ENCODE assay signal across 14 mouse cellular contexts in the genomic region with DNA sequence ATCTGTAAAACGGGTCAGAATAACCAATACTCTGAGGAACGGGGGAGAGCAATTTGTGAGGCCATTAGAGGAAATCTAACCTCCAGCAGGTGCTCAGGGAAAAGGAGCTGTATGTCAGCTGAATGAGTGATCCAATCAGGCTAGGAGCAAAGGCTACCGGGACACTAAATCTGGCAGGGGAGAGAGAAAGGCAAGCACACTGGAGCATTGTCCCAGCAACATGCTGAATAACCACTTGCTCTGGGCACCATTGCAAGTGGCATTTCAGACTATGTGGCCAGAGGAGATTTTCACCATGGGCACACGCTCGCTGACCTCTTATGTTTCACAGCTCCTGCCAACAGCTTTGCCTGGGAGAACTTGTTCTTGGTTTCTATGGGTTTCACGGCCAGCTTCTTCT.
"Had no signal": no experiment of that assay in that cellular context is flagged by ENCODE, and none has a peak within 500 bp of the region (broad histone marks: within the 10 kb centered on the region; RNA-seq: fewer than 3 reads in every experiment).

No protein-coding gene starts in this region.

- H3K4me3 ChIP-seq: limb, embryonic 10.5 days; liver, embryonic 15.5 days; stomach, embryonic 15.5 days had no signal

- H3K27me3 ChIP-seq: liver, embryonic 15.5 days; stomach, embryonic 15.5 days had no signal

- ATAC-seq: lung, postnatal 0 days; midbrain, embryonic 16.5 days had no signal

- DNase-seq: kidney, adult 11 months; kidney, adult 9 months; kidney, postnatal 36 days; lung, adult 2 months; lung, postnatal 4 days; thymus, postnatal 36 days had no signal

- H3K9me3 ChIP-seq: limb, embryonic 10.5 days; liver, embryonic 15.5 days; stomach, embryonic 15.5 days had no signal

- H3K4me1 ChIP-seq: limb, embryonic 10.5 days; liver, embryonic 15.5 days; stomach, embryonic 15.5 days had no signal

- H3K27ac ChIP-seq: kidney, postnatal 0 days; limb, embryonic 10.5 days; liver, embryonic 15.5 days; stomach, embryonic 15.5 days had no signal

- H3K9ac ChIP-seq: liver, embryonic 15.5 days; stomach, embryonic 15.5 days had no signal

- H3K4me2 ChIP-seq: liver, embryonic 11.5 days; liver, embryonic 15.5 days; midbrain, embryonic 11.5 days; stomach, embryonic 15.5 days had no signal
